Mouse (Mus musculus) G1E (cell line): ENCODE measurements at regions not wholly inside any gene's neighbourhood (a gene's known extent, or its start where the extent isn't known, plus 50 kb on each side); places are given as distances from the start of the nearest gene placed in this dataset.

Experiments used
- CTCF ChIP-seq: IDR thresholded peaks from 2 replicates; pipeline ENCODE4 v1.5.1; 2012; ENCODE audit warnings: low read depth, low read length, inconsistent platforms, mixed read lengths
- GATA1 ChIP-seq: IDR thresholded peaks from 2 replicates; pipeline ENCODE4 v1.6.1; 2012; ENCODE audit warnings: borderline replicate concordance, low read length, inconsistent platforms, mixed read lengths
- GATA2 ChIP-seq: IDR thresholded peaks from 2 replicates; pipeline ENCODE4 v1.6.1; 2012; ENCODE audit warnings: low read depth, low read length, inconsistent platforms, borderline replicate concordance
- TAL1 ChIP-seq: conservative IDR thresholded peaks from 2 replicates; pipeline ENCODE4 v1.6.1; 2012; ENCODE audit warnings: low read depth, low read length, inconsistent platforms, mixed read lengths

- no peak for TF ChIP-seq CTCF
- TF ChIP-seq TAL1, result no peak
- TF ChIP-seq GATA1, result no peak
- no peak for TF ChIP-seq GATA2
Observed at GRCm38 (mm10) chr12:106540003-106540402, 530.0 kb downstream of the Vrk1 start.
